Mouse (Mus musculus) forebrain, embryonic 11.5 days (tissue): Measurements from ENCODE around the gene Lrrc4. TPM values are rescaled to one million over a fixed set of nuclear protein-coding genes. Genes with fewer than 3 reads are reported as not detected.

Source experiments
- ATAC-seq: fragments of 200-750 bp; cut with Nextera tagmentation; replicated peaks from 2 replicates; pipeline ENCODE4 v1.8.0; 2017; ENCODE audit warnings: moderate TSS enrichment; ENCODE audit not compliant: low FRiP score
- DNase-seq: peaks from one replicate; pipeline ENCODE4 v3.0.0-alpha.2; 2017; ENCODE audit warnings: low spot score
- H3K27ac ChIP-seq: fragments of 300-500 bp; sonication (generic); 2 replicates; pipeline ENCODE4 v1.5.1; 2014; ENCODE audit warnings: low read depth, low read length
- H3K27me3 ChIP-seq: fragments of 300-500 bp; sonication (generic); 2 replicates; pipeline ENCODE4 v1.6.1; 2014; ENCODE audit warnings: mild to moderate bottlenecking, low read length, mixed read lengths; ENCODE audit not compliant: control insufficient read depth, insufficient read depth
- H3K36me3 ChIP-seq: fragments of 300-500 bp; sonication (generic); 2 replicates; pipeline ENCODE4 v1.6.1; 2014; ENCODE audit warnings: mild to moderate bottlenecking, low read length, moderate library complexity, mixed read lengths; ENCODE audit not compliant: control insufficient read depth, insufficient read depth
- H3K4me1 ChIP-seq: fragments of 300-500 bp; sonication (generic); replicated peaks from 2 replicates; pipeline ENCODE4 v1.6.1; 2014; ENCODE audit warnings: low read length, mixed read lengths; ENCODE audit not compliant: control insufficient read depth, insufficient read depth
- H3K4me2 ChIP-seq: fragments of 300-500 bp; sonication (generic); 2 replicates; pipeline ENCODE4 v1.6.1; 2014; ENCODE audit warnings: low read depth, mild to moderate bottlenecking, low read length, moderate library complexity, mixed read lengths; ENCODE audit not compliant: severe bottlenecking
- H3K4me3 ChIP-seq: fragments of 300-500 bp; sonication (generic); 2 replicates; pipeline ENCODE4 v1.5.1; 2014; ENCODE audit warnings: low read depth, low read length
- H3K9ac ChIP-seq: fragments of 300-500 bp; sonication (generic); 2 replicates; pipeline ENCODE4 v1.6.1; 2014; ENCODE audit warnings: low read length
- H3K9me3 ChIP-seq: fragments of 300-500 bp; sonication (generic); 2 replicates; pipeline ENCODE4 v1.6.1; 2016; ENCODE audit warnings: low read length, mixed read lengths; ENCODE audit not compliant: control insufficient read depth
- WGBS: fragments of 180-500 bp; shearing (Covaris S2); extraction: QIAGEN DNeasy Blood & Tissue Kit; methylation state at CpG from one replicate; pipeline ENCODE4 v1.1.7; 2014; 5-methylcytosine and 5-hydroxymethylcytosine counted together
- polyA plus RNA-seq: library from polyadenylated mRNA; unstranded; fragments of >200 nt; fragmentation: Nextera tagmentation; extraction: Ambion mirVana; gene quantifications from 2 replicates; pipeline ENCODE4 v1.2.1, GENCODE M21; 2014

Lrrc4 gene
- polyA plus RNA-seq, 1 experiment from 2014 or later = 3.6 TPM

GRCm38 (mm10) chr6:28751186-28751585, 80.4 kb downstream of the Lrrc4 start:
- Histone ChIP-seq H3K9me3 (no peaks in the 10 kb centered on the region), H3K4me1 (peaks cover 8% of the 10 kb centered on the region), H3K4me2 (no peak overlapping the region), H3K9ac (no peak overlapping the region), H3K27ac (no peak overlapping the region), H3K36me3 (no peaks in the 10 kb centered on the region), H3K4me3 (no peak overlapping the region), H3K27me3 (no peaks in the 10 kb centered on the region)
- DNase-seq (no peak), ATAC-seq (no peak)
- 91% methylated on average over 3 of the region's 3 CpGs for WGBS

GRCm38 (mm10) chr6:28749224-28749623, 82.3 kb downstream of the Lrrc4 start:
- no peaks in the 10 kb centered on the region for H3K9me3 ChIP-seq
- 73% methylated on average over 3 of the region's 3 CpGs for WGBS
- H3K4me1 ChIP-seq = 0 out of 2 replicates have a peak, but pooled peaks cover 3% of the 10 kb centered on the region
- no peak overlapping the region for H3K4me3 ChIP-seq
- DNase-seq (no peak), ATAC-seq (no peak)
- no peaks in the 10 kb centered on the region for H3K36me3 ChIP-seq
- no peak overlapping the region for H3K27ac ChIP-seq
- no peak overlapping the region for H3K4me2 ChIP-seq
- no peaks in the 10 kb centered on the region for H3K27me3 ChIP-seq
- no peak overlapping the region for H3K9ac ChIP-seq

- WGBS = 72% methylated on average over 14 of the region's 14 CpGs
- ATAC-seq = no peak
- no peaks in the 10 kb centered on the region for H3K27me3 ChIP-seq
- no peak overlapping the region for H3K4me2 ChIP-seq
- no peak overlapping the region for H3K9ac ChIP-seq
- H3K36me3 ChIP-seq = no peaks in the 10 kb centered on the region
- H3K4me3 ChIP-seq = no peak overlapping the region
- H3K9me3 ChIP-seq = no peaks in the 10 kb centered on the region
- no peak for DNase-seq
- no peak overlapping the region for H3K27ac ChIP-seq
- H3K4me1 ChIP-seq = 0 out of 2 replicates have a peak, but pooled peaks cover 3% of the 10 kb centered on the region
Observed at GRCm38 (mm10) chr6:28747931-28748670, 83.4 kb downstream of the Lrrc4 start.

- no peak overlapping the region for H3K9ac ChIP-seq
Observed at GRCm38 (mm10) chr6:28747025-28747424, 84.5 kb downstream of the Lrrc4 start.

GRCm38 (mm10) chr6:28745864-28746263, 85.7 kb downstream of the Lrrc4 start:
- no peak overlapping the region for H3K27ac ChIP-seq
- H3K4me1 ChIP-seq = no peaks in the 10 kb centered on the region
- DNase-seq (no peak), ATAC-seq (no peak)
- H3K9ac ChIP-seq = no peak overlapping the region
- no peak overlapping the region for H3K4me2 ChIP-seq
- H3K4me3 ChIP-seq = no peak overlapping the region
- no peaks in the 10 kb centered on the region for H3K36me3 ChIP-seq
- WGBS = 90% methylated on average over 7 of the region's 7 CpGs
- no peaks in the 10 kb centered on the region for H3K27me3 ChIP-seq
- H3K9me3 ChIP-seq = no peaks in the 10 kb centered on the region

More at GRCm38 (mm10) chr6:28747025-28747424, 84.5 kb downstream of the Lrrc4 start:
- Histone ChIP-seq H3K4me3 (no peak overlapping the region), H3K27ac (no peak overlapping the region), H3K27me3 (no peaks in the 10 kb centered on the region), H3K36me3 (no peaks in the 10 kb centered on the region), H3K4me1 (0 out of 2 replicates have a peak, but pooled peaks cover under 1% of the 10 kb centered on the region), H3K9me3 (no peaks in the 10 kb centered on the region), H3K4me2 (no peak overlapping the region)
- 90% methylated on average over 5 of the region's 5 CpGs for WGBS
- DNase-seq (no peak), ATAC-seq (no peak)

- Histone ChIP-seq H3K4me2 (no peak overlapping the region), H3K27me3 (no peaks in the 10 kb centered on the region), H3K36me3 (no peaks in the 10 kb centered on the region), H3K27ac (no peak overlapping the region), H3K9me3 (no peaks in the 10 kb centered on the region), H3K4me1 (no peaks in the 10 kb centered on the region), H3K4me3 (no peak overlapping the region), H3K9ac (no peak overlapping the region)
- no peak for DNase-seq
- ATAC-seq = no peak
- 61% methylated on average over 1 of the region's 1 CpGs for WGBS
Observed at GRCm38 (mm10) chr6:28743586-28743985, 88.0 kb downstream of the Lrrc4 start.

- Histone ChIP-seq H3K27ac (no peak overlapping the region), H3K9me3 (no peaks in the 10 kb centered on the region), H3K9ac (no peak overlapping the region), H3K4me3 (no peak overlapping the region), H3K4me2 (no peak overlapping the region), H3K27me3 (no peaks in the 10 kb centered on the region), H3K36me3 (no peaks in the 10 kb centered on the region), H3K4me1 (no peaks in the 10 kb centered on the region)
- DNase-seq = no peak
- 86% methylated on average over 1 of the region's 1 CpGs for WGBS
- ATAC-seq = no peak
Observed at GRCm38 (mm10) chr6:28737601-28738000, 93.9 kb downstream of the Lrrc4 start.

GRCm38 (mm10) chr6:28736665-28737064, 94.9 kb downstream of the Lrrc4 start:
- ATAC-seq (no peak), DNase-seq (no peak)
- no peak overlapping the region for H3K4me3 ChIP-seq
- no peak overlapping the region for H3K9ac ChIP-seq
- no peaks in the 10 kb centered on the region for H3K9me3 ChIP-seq
- H3K27me3 ChIP-seq = no peaks in the 10 kb centered on the region
- H3K4me1 ChIP-seq = no peaks in the 10 kb centered on the region
- no peaks in the 10 kb centered on the region for H3K36me3 ChIP-seq
- WGBS = 73% methylated on average over 7 of the region's 7 CpGs
- no peak overlapping the region for H3K27ac ChIP-seq
- H3K4me2 ChIP-seq = no peak overlapping the region

- Histone ChIP-seq H3K4me3 (no peak overlapping the region), H3K4me2 (no peak overlapping the region), H3K36me3 (no peaks in the 10 kb centered on the region), H3K9me3 (no peaks in the 10 kb centered on the region), H3K4me1 (no peaks in the 10 kb centered on the region), H3K27ac (no peak overlapping the region), H3K9ac (no peak overlapping the region), H3K27me3 (no peaks in the 10 kb centered on the region)
- no peak for DNase-seq
- WGBS = 80% methylated on average over 9 of the region's 9 CpGs
- no peak for ATAC-seq
Observed at GRCm38 (mm10) chr6:28735116-28735515, 96.4 kb downstream of the Lrrc4 start.
